In genomic region chr13:108015166-108015565, GRCm38 (mm10) we compare ENCODE assay signal across 15 mouse cellular contexts.
"Had no signal": no experiment of that assay in that cellular context is flagged by ENCODE, and none has a peak within 500 bp of the region (broad histone marks: within the 10 kb centered on the region; RNA-seq: fewer than 3 reads in every experiment).

No protein-coding gene starts in this region.

- ATAC-seq: liver, postnatal 0 days; lung, postnatal 0 days; midbrain, embryonic 13.5 days; midbrain, embryonic 15.5 days had no signal

- H3K4me3 ChIP-seq: lung, embryonic 15.5 days; megakaryocyte, embryonic 14.5 days; midbrain, embryonic 13.5 days; midbrain, embryonic 15.5 days; neural tube, embryonic 12.5 days; stomach, embryonic 15.5 days had no signal

- H3K9ac ChIP-seq: liver, postnatal 0 days; lung, embryonic 15.5 days; midbrain, embryonic 13.5 days; midbrain, embryonic 15.5 days; neural tube, embryonic 12.5 days; stomach, embryonic 15.5 days had no signal

- DNase-seq: liver, postnatal 0 days; lung, adult 2 months; right cerebral cortex, postnatal 14 days; thymus, adult 2 months; thymus, postnatal 25 days; thymus, postnatal 4 days had no signal

- H3K36me3 ChIP-seq: lung, embryonic 15.5 days; midbrain, embryonic 13.5 days; midbrain, embryonic 15.5 days; neural tube, embryonic 12.5 days; stomach, embryonic 15.5 days had no signal

- H3K27me3 ChIP-seq: lung, embryonic 15.5 days; midbrain, embryonic 13.5 days; midbrain, embryonic 15.5 days; neural tube, embryonic 12.5 days; stomach, embryonic 15.5 days had no signal

- H3K4me2 ChIP-seq: lung, embryonic 15.5 days; midbrain, embryonic 11.5 days; midbrain, embryonic 13.5 days; midbrain, embryonic 15.5 days; neural tube, embryonic 12.5 days; stomach, embryonic 15.5 days had no signal

- H3K9me3 ChIP-seq: lung, embryonic 15.5 days; midbrain, embryonic 13.5 days; midbrain, embryonic 15.5 days; neural tube, embryonic 12.5 days; stomach, embryonic 15.5 days had no signal

- H3K27ac ChIP-seq: lung, embryonic 15.5 days; midbrain, embryonic 13.5 days; midbrain, embryonic 15.5 days; neural tube, embryonic 12.5 days; stomach, embryonic 15.5 days; stomach, postnatal 0 days had no signal

- H3K4me1 ChIP-seq: lung, embryonic 15.5 days; midbrain, embryonic 13.5 days; midbrain, embryonic 15.5 days; neural tube, embryonic 12.5 days; stomach, embryonic 15.5 days had no signal
